Mouse (Mus musculus): Measurements from ENCODE around the gene Tssk1. TPM values are rescaled to one million over a fixed set of nuclear protein-coding genes. Genes with fewer than 3 reads are reported as not detected.

The Tssk1 gene
- polyA plus RNA-seq, 1 experiment = 0.08 TPM

- H3K4me1 ChIP-seq (ENCODE audit: control insufficient read depth, insufficient read depth, low read length) = peaks cover 2% of the 10 kb centered on the region; the same call in 1 of the 2 replicates
- peak overlapping the region; percentile 80 for H3K4me3 ChIP-seq (replicated peaks; ENCODE audit: insufficient read depth, low read depth, low read length)
- DNase-seq = peak in 1 of 2 experiments; percentile 52
- H3K27me3 ChIP-seq (ENCODE audit: control insufficient read depth, insufficient read depth, low read length) = no peaks in the 10 kb centered on the region
- peak overlapping the region; percentile 51; the same call in 1 of the 2 replicates for H3K27ac ChIP-seq (ENCODE audit: insufficient read depth, low read length)
- TF ChIP-seq POLR2A (IDR thresholded peaks at IDR 0.05; ENCODE audit: borderline replicate concordance, insufficient read depth, low read length) (no peak), CTCF (IDR thresholded peaks at IDR 0.05; ENCODE audit: borderline replicate concordance, insufficient read depth, low read depth, low read length) (no peak)
- 1% methylated on average over 72 of the region's 72 CpGs for WGBS
These were observed 33.5 kb downstream of the Tssk1 start for GRCm38 (mm10) chr16:17927351-17928082.

GRCm38 (mm10) chr16:17928087-17928580, 34.1 kb downstream of the Tssk1 start, which contains the start of gene Slc25a1:
TSS of gene Slc25a1 (minus strand) at chr16:17928219.
- peak within 1 kb of the TSS; percentile 80 for H3K4me3 ChIP-seq (replicated peaks; ENCODE audit: insufficient read depth, low read depth, low read length)
- H3K27ac ChIP-seq (ENCODE audit: insufficient read depth, low read length) = peak within 1 kb of the TSS; percentile 51; the same call in 1 of the 2 replicates
- DNase-seq = peak; percentile 66 to 69
- H3K4me1 ChIP-seq (ENCODE audit: control insufficient read depth, insufficient read depth, low read length) = no peaks in the 10 kb centered on the region
- no peaks in the 10 kb centered on the region for H3K27me3 ChIP-seq (ENCODE audit: control insufficient read depth, insufficient read depth, low read length)
- TF ChIP-seq POLR2A (IDR thresholded peaks at IDR 0.05; ENCODE audit: borderline replicate concordance, insufficient read depth, low read length) (peak; percentile 23; the same call in 1 of the 2 replicates), CTCF (IDR thresholded peaks at IDR 0.05; ENCODE audit: borderline replicate concordance, insufficient read depth, low read depth, low read length) (no peak)
- WGBS = 1% methylated on average over 47 of the region's 47 CpGs

GRCm38 (mm10) chr16:17928627-17929104, 34.6 kb downstream of the Tssk1 start:
- Histone ChIP-seq H3K4me3 (replicated peaks; ENCODE audit: insufficient read depth, low read depth, low read length) (peak overlapping the region; percentile 80), H3K27ac (ENCODE audit: insufficient read depth, low read length) (peak overlapping the region; percentile 51; the same call in 1 of the 2 replicates), H3K27me3 (ENCODE audit: control insufficient read depth, insufficient read depth, low read length) (no peaks in the 10 kb centered on the region), H3K4me1 (ENCODE audit: control insufficient read depth, insufficient read depth, low read length) (no peaks in the 10 kb centered on the region)
- TF ChIP-seq CTCF (IDR thresholded peaks at IDR 0.05; ENCODE audit: borderline replicate concordance, insufficient read depth, low read depth, low read length) (peak; percentile 45; the same call in 1 of the 2 replicates), POLR2A (IDR thresholded peaks at IDR 0.05; ENCODE audit: borderline replicate concordance, insufficient read depth, low read length) (no peak)
- DNase-seq = peak; percentile 46 to 59
- WGBS = 2% methylated on average over 9 of the region's 9 CpGs

DNA sequence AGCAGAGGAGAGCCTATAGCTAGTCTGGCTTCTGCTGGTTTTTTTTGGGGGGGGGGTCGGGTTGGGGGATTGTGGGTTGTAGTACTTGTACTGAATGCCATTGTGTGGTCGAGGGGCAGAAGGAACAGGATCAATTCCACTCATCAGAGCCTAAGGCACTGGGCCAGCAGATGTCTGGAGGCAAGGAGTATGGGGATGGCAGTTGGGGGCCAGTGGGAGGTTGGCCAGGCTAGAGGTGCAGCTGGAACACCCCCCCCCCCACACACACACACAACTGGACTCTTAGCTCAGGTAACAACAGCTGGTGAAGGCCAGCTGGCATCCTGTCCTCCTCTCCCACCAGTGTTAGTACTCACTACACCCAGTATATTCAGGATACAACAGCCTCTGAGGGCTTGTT, 35.2 kb downstream of the Tssk1 start:
- no peaks in the 10 kb centered on the region for H3K27me3 ChIP-seq (ENCODE audit: control insufficient read depth, insufficient read depth, low read length)
- H3K4me1 ChIP-seq (ENCODE audit: control insufficient read depth, insufficient read depth, low read length) = no peaks in the 10 kb centered on the region
- no peak for DNase-seq
- H3K27ac ChIP-seq (ENCODE audit: insufficient read depth, low read length) = no peak overlapping the region
- no peak overlapping the region for H3K4me3 ChIP-seq (replicated peaks; ENCODE audit: insufficient read depth, low read depth, low read length)
- TF ChIP-seq POLR2A (IDR thresholded peaks at IDR 0.05; ENCODE audit: borderline replicate concordance, insufficient read depth, low read length) = no peak
- no peak for TF ChIP-seq CTCF (IDR thresholded peaks at IDR 0.05; ENCODE audit: borderline replicate concordance, insufficient read depth, low read depth, low read length)
- 6% methylated on average over 2 of the region's 2 CpGs for WGBS

GRCm38 (mm10) chr16:17929631-17930030, 35.6 kb downstream of the Tssk1 start:
- Histone ChIP-seq H3K27ac (ENCODE audit: insufficient read depth, low read length) (no peak overlapping the region), H3K27me3 (ENCODE audit: control insufficient read depth, insufficient read depth, low read length) (no peaks in the 10 kb centered on the region), H3K4me3 (replicated peaks; ENCODE audit: insufficient read depth, low read depth, low read length) (no peak overlapping the region), H3K4me1 (ENCODE audit: control insufficient read depth, insufficient read depth, low read length) (no peaks in the 10 kb centered on the region)
- TF ChIP-seq CTCF (IDR thresholded peaks at IDR 0.05; ENCODE audit: borderline replicate concordance, insufficient read depth, low read depth, low read length) = no peak
- TF ChIP-seq POLR2A (IDR thresholded peaks at IDR 0.05; ENCODE audit: borderline replicate concordance, insufficient read depth, low read length) = no peak
- no peak for DNase-seq
- 31% methylated on average over 2 of the region's 2 CpGs for WGBS

GRCm38 (mm10) chr16:17931906-17932460, 38.0 kb downstream of the Tssk1 start:
- DNase-seq = no peak
- Histone ChIP-seq H3K4me3 (replicated peaks; ENCODE audit: insufficient read depth, low read depth, low read length) (no peak overlapping the region), H3K4me1 (ENCODE audit: control insufficient read depth, insufficient read depth, low read length) (no peaks in the 10 kb centered on the region), H3K27me3 (ENCODE audit: control insufficient read depth, insufficient read depth, low read length) (no peaks in the 10 kb centered on the region), H3K27ac (ENCODE audit: insufficient read depth, low read length) (no peak overlapping the region)
- TF ChIP-seq POLR2A (IDR thresholded peaks at IDR 0.05; ENCODE audit: borderline replicate concordance, insufficient read depth, low read length) (no peak), CTCF (IDR thresholded peaks at IDR 0.05; ENCODE audit: borderline replicate concordance, insufficient read depth, low read depth, low read length) (no peak)
- WGBS = 61% methylated on average over 5 of the region's 5 CpGs

DNA sequence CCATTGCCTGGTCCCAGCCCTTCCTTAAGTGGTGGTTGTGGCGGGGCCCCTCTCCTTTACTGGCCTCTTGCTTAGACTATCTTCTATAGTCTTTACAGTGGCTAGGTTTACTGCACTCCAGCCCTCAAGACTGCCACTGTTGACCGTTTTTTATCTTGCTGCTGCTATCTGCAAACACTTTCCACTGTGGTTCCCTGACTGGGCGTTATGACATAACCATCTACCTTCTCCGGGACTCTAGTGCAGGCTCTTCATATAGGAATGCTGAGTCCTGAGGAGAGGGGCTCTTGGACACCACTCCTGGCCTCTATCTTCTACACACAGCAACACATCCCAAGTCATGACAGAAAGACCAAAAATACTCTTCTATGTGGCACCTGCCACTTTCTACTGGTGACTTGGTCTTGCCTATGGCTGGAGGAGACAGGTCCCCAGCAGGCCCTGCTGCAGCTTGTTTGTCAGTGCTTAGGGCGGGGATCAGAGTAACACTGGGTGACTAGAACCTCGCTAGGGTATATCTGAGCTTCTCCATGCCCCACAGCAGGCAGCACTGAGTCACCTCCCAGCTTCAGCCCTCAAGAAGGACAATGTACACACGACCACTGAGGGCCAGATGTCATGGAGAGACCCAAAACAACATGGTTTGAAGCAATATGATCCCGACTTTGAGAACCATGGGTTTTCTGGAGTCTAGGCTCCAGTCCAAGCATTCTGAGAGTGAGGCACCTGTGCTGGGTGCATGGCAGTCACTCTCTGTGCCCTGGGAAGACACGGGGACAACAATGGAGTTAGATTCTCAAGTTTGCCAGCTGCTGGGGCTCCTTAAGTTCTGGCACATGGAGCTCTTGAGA, 39.8 kb downstream of the Tssk1 start:
- DNase-seq = no peak
- WGBS = 62% methylated on average over 9 of the region's 9 CpGs
- no peaks in the 10 kb centered on the region for H3K27me3 ChIP-seq (ENCODE audit: control insufficient read depth, insufficient read depth, low read length)
- H3K27ac ChIP-seq (ENCODE audit: insufficient read depth, low read length) = no peak overlapping the region
- TF ChIP-seq POLR2A (IDR thresholded peaks at IDR 0.05; ENCODE audit: borderline replicate concordance, insufficient read depth, low read length) = no peak
- TF ChIP-seq CTCF (IDR thresholded peaks at IDR 0.05; ENCODE audit: borderline replicate concordance, insufficient read depth, low read depth, low read length) = no peak
- no peak overlapping the region for H3K4me3 ChIP-seq (replicated peaks; ENCODE audit: insufficient read depth, low read depth, low read length)
- no peaks in the 10 kb centered on the region for H3K4me1 ChIP-seq (ENCODE audit: control insufficient read depth, insufficient read depth, low read length)

Measured in cerebellum, adult 2 months (tissue).